Mouse (Mus musculus) olfactory bulb, adult 2 months (tissue): ENCODE data around the gene Fthl17a.

Source experiments
- CTCF ChIP-seq: fragments of 200-500 bp; IDR thresholded peaks from 2 replicates; pipeline ENCODE4 v1.5.1; 2012; ENCODE audit warnings: low read depth, mild to moderate bottlenecking, low read length, moderate library complexity; ENCODE audit not compliant: insufficient read depth
- POLR2A ChIP-seq: fragments of 200-500 bp; IDR thresholded peaks from 2 replicates; pipeline ENCODE4 v1.6.1; 2012; ENCODE audit warnings: mild to moderate bottlenecking, low read depth, low read length, moderate library complexity; ENCODE audit not compliant: insufficient read depth

DNA sequence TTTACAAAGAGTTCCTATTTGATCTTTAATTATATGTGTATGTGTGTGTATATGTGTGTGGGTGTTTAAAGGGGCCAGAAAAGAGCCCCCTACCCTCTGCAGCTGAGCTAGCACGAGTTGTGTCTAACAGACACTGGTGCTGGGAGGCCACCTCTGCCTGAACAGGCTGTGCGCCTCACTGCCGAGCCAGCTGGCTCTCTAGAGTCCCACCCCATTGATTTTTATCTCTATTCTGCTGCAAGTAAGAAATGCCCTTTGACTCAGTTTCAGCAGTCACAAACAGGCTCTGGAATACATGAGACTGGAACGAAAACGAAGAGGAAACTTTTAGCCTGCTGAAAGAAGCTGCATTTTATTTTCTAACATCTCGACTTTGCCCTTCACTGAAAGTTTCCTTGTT lies 22.8 kb downstream of the Fthl17a start:
- TF ChIP-seq POLR2A = no peak
- no peak for TF ChIP-seq CTCF
